Mouse (Mus musculus) thymus, adult 2 months (tissue): ENCODE results near the gene Sun2. TPM values are rescaled to one million over a fixed set of nuclear protein-coding genes. Genes with fewer than 3 reads are reported as not detected.
A peak's percentile ranks its signal among the peaks of the same experiment; 100 is the strongest.

Experiments used
- DNase-seq: peaks from one replicate; pipeline ENCODE4 v3.0.0; 2021
- H3K27ac ChIP-seq: fragments of 200-500 bp; 2 replicates; pipeline ENCODE4 v1.5.1; 2012; ENCODE audit warnings: low read length, control low read depth; ENCODE audit not compliant: control insufficient read depth, insufficient read depth
- H3K27me3 ChIP-seq: fragments of 200-500 bp; 2 replicates; pipeline ENCODE4 v1.6.1; 2012; ENCODE audit warnings: mild to moderate bottlenecking, low read length, moderate library complexity, mixed read lengths; ENCODE audit not compliant: control insufficient read depth, insufficient read depth
- H3K36me3 ChIP-seq: fragments of 200-500 bp; 2 replicates; pipeline ENCODE4 v1.6.1; 2012; ENCODE audit warnings: mild to moderate bottlenecking, low read length, moderate library complexity; ENCODE audit not compliant: control insufficient read depth, insufficient read depth
- H3K4me1 ChIP-seq: fragments of 200-500 bp; replicated peaks from 2 replicates; pipeline ENCODE4 v1.6.1; 2012; ENCODE audit warnings: low read length; ENCODE audit not compliant: control insufficient read depth, insufficient read depth
- H3K4me3 ChIP-seq: fragments of 200-500 bp; 2 replicates; pipeline ENCODE4 v1.5.1; 2012; ENCODE audit warnings: mild to moderate bottlenecking, low read length, control low read depth, moderate library complexity; ENCODE audit not compliant: control insufficient read depth, insufficient read depth
- CTCF ChIP-seq: fragments of 200-500 bp; IDR thresholded peaks from 2 replicates; pipeline ENCODE4 v1.5.1; 2012; ENCODE audit warnings: mild to moderate bottlenecking, control low read depth, low read length, moderate library complexity, borderline replicate concordance; ENCODE audit not compliant: control insufficient read depth, poor library complexity, insufficient read depth; ENCODE audit errors: extremely low read depth
- POLR2A ChIP-seq: fragments of 200-500 bp; IDR thresholded peaks from 2 replicates; pipeline ENCODE4 v1.6.1; 2012; ENCODE audit warnings: mild to moderate bottlenecking, low read length, control low read depth, moderate library complexity; ENCODE audit not compliant: control insufficient read depth, poor library complexity, insufficient read depth; ENCODE audit errors: extremely low read depth
- WGBS: fragments of 180-500 bp; shearing (Covaris S2); methylation state at CpG from one replicate; pipeline ENCODE4 v1.1.7; 2018; 5-methylcytosine and 5-hydroxymethylcytosine counted together
- polyA plus RNA-seq: library from polyadenylated mRNA; depleted of rRNA; stranded (reverse); fragments of >200 nt; gene quantifications from 2 replicates; pipeline ENCODE4 v1.2.3, GENCODE M21; 2012

Sun2 gene
- polyA plus RNA-seq, 1 experiment: 245 TPM

GRCm38 (mm10) chr15:79733640-79734039, 8.7 kb downstream of the Sun2 start:
- Histone ChIP-seq H3K36me3 (peaks cover 85% of the 10 kb centered on the region), H3K27me3 (no peaks in the 10 kb centered on the region), H3K27ac (no peak overlapping the region), H3K4me1 (peaks cover 22% of the 10 kb centered on the region), H3K4me3 (no peak overlapping the region)
- TF ChIP-seq POLR2A: no peak
- TF ChIP-seq CTCF: no peak
- 88% methylated on average over 4 of the region's 4 CpGs for WGBS
- no peak for DNase-seq

- TF ChIP-seq POLR2A: no peak
- TF ChIP-seq CTCF: no peak
- no peak for DNase-seq
- peaks cover 22% of the 10 kb centered on the region for H3K4me1 ChIP-seq
- H3K4me3 ChIP-seq: no peak overlapping the region
- no peak overlapping the region for H3K27ac ChIP-seq
- 98% methylated on average over 8 of the region's 8 CpGs for WGBS
- no peaks in the 10 kb centered on the region for H3K27me3 ChIP-seq
- H3K36me3 ChIP-seq: peaks cover 85% of the 10 kb centered on the region
These were observed 9.1 kb downstream of the Sun2 start for GRCm38 (mm10) chr15:79733192-79733591.

GRCm38 (mm10) chr15:79731554-79731953, 10.8 kb downstream of the Sun2 start:
- WGBS: 95% methylated on average over 7 of the region's 7 CpGs
- Histone ChIP-seq H3K27ac (no peak overlapping the region), H3K4me3 (no peak overlapping the region), H3K27me3 (no peaks in the 10 kb centered on the region), H3K4me1 (peaks cover 19% of the 10 kb centered on the region), H3K36me3 (peaks cover 87% of the 10 kb centered on the region)
- TF ChIP-seq CTCF (no peak), POLR2A (no peak)
- DNase-seq: no peak

- no peak for TF ChIP-seq CTCF
- no peak for TF ChIP-seq POLR2A
- Histone ChIP-seq H3K36me3 (peaks cover 91% of the 10 kb centered on the region), H3K4me3 (no peak overlapping the region), H3K27me3 (no peaks in the 10 kb centered on the region), H3K27ac (peak overlapping the region; percentile 32; the same call in 1 of the 2 replicates), H3K4me1 (peaks cover 11% of the 10 kb centered on the region)
- no peak for DNase-seq
- WGBS: 48% methylated on average over 10 of the region's 10 CpGs
These were observed 13.5 kb downstream of the Sun2 start for GRCm38 (mm10) chr15:79728731-79729388.

- H3K27ac ChIP-seq: no peak overlapping the region; the same call in 1 of the 2 replicates
- DNase-seq: no peak
- H3K4me3 ChIP-seq: no peak overlapping the region
- WGBS: 96% methylated on average over 5 of the region's 5 CpGs
- peaks cover 87% of the 10 kb centered on the region for H3K36me3 ChIP-seq
- TF ChIP-seq POLR2A (no peak), CTCF (no peak)
- H3K4me1 ChIP-seq: peaks cover 11% of the 10 kb centered on the region
- H3K27me3 ChIP-seq: no peaks in the 10 kb centered on the region
These were observed 14.0 kb downstream of the Sun2 start for GRCm38 (mm10) chr15:79728311-79728710.

- H3K36me3 ChIP-seq: peaks cover 83% of the 10 kb centered on the region
- no peak overlapping the region for H3K4me3 ChIP-seq
- TF ChIP-seq POLR2A: no peak
- no peak for TF ChIP-seq CTCF
- no peak overlapping the region for H3K27ac ChIP-seq
- peaks cover 11% of the 10 kb centered on the region for H3K4me1 ChIP-seq
- DNase-seq: no peak
- WGBS: 98% methylated on average over 6 of the region's 6 CpGs
- no peaks in the 10 kb centered on the region for H3K27me3 ChIP-seq
These were observed 14.5 kb downstream of the Sun2 start for GRCm38 (mm10) chr15:79727840-79728239.

- DNase-seq: no peak
These were observed 17.0 kb downstream of the Sun2 start for GRCm38 (mm10) chr15:79725190-79725789.

More at GRCm38 (mm10) chr15:79725190-79725789, 17.0 kb downstream of the Sun2 start:
- H3K27me3 ChIP-seq: no peaks in the 10 kb centered on the region
- 92% methylated on average over 11 of the region's 11 CpGs for WGBS
- no peak overlapping the region for H3K27ac ChIP-seq
- H3K4me1 ChIP-seq: peaks cover 11% of the 10 kb centered on the region
- no peak overlapping the region for H3K4me3 ChIP-seq
- peaks cover 62% of the 10 kb centered on the region for H3K36me3 ChIP-seq
- TF ChIP-seq POLR2A (no peak), CTCF (no peak)
